Mouse (Mus musculus): Measurements from ENCODE around the gene Chrm3. TPM values are rescaled to one million over a fixed set of nuclear protein-coding genes. Genes with fewer than 3 reads are reported as not detected.
"Not testable (repeated sequence)": the region's sequence is repeated elsewhere in the genome, so short reads cannot be mapped to it uniquely, and the experiment has no call there.

The Chrm3 gene
- 0.13 and 0.32 TPM in 2 replicates for polyA plus RNA-seq (2014; fragmentation: Nextera tagmentation; extraction: Ambion mirVana)

DNA sequence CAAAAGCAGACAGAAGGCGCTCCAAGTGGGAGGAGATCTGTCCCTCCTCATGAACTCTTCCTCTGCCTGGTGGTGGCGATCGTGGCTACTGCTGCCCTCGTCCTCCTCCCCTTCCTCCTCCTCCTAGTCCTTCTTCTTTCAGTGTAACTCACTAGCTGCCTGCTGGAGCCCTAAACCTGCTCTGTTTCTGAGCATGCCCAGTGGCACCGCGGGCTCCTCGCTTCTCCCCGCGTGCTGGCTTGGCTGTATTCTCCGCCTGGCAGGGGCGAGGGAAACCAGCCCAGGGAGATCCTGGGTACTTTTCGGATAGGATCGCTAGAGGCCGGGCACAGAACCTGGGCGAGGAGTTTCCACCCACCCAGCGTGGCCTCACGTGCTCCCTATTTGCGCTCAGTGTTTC lies at the start of gene Chrm3:
Gene Chrm3 (minus strand): TSS at position 71 of the 400 bp plus-strand sequence.
- peak; percentile 80 for DNase-seq (ENCODE audit: low spot score)
- Histone ChIP-seq H3K36me3 (ENCODE audit: control insufficient read depth, insufficient read depth, low read length) (no peaks in the 10 kb centered on the region), H3K4me2 (ENCODE audit: low read depth, low read length, severe bottlenecking) (peak within 1 kb of the TSS; percentile 96), H3K27me3 (ENCODE audit: control insufficient read depth, insufficient read depth, low read length) (peaks cover 25% of the 10 kb centered on the region), H3K4me1 (replicated peaks; ENCODE audit: control insufficient read depth, insufficient read depth, low read length) (peaks cover 2% of the 10 kb centered on the region; the same call in 1 of the 2 replicates), H3K4me3 (ENCODE audit: low read depth, low read length) (peak within 1 kb of the TSS; percentile 50), H3K9me3 (ENCODE audit: control insufficient read depth, low read length) (no peaks in the 10 kb centered on the region), H3K27ac (ENCODE audit: low read depth, low read length) (no peak within 1 kb of the TSS), H3K9ac (ENCODE audit: low read length) (peak within 1 kb of the TSS; percentile 43)
- WGBS = 3% methylated on average over 18 of the region's 18 CpGs
- peak; percentile 90 for ATAC-seq (replicated peaks; ENCODE audit: low FRiP score)

DNA sequence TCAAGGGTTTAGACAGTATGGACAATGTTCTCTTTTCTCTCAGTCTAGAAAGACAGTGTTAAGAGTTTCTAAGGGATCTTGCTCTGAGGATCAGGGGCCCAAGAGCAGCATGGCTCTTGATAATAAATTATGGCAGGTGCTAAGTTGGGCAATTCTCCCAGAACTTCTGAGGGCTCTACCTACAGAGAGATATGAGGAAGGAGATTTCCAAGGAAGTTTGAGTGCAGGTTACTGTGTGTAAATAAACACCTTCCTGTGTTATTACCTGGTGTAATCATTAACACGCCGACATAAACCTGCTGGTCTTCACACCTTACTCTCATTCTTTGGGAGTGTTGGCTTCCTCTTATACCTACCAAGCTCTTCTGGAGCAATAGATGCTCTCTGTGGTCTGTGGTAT lies 33.7 kb upstream of the Chrm3 start:
- no peaks in the 10 kb centered on the region for H3K9me3 ChIP-seq (ENCODE audit: control insufficient read depth, low read length)
- H3K27ac ChIP-seq (ENCODE audit: low read depth, low read length) = no peak overlapping the region
- H3K9ac ChIP-seq (ENCODE audit: low read length) = no peak overlapping the region
- no peaks in the 10 kb centered on the region for H3K36me3 ChIP-seq (ENCODE audit: control insufficient read depth, insufficient read depth, low read length)
- no peaks in the 10 kb centered on the region for H3K27me3 ChIP-seq (ENCODE audit: control insufficient read depth, insufficient read depth, low read length)
- H3K4me1 ChIP-seq (replicated peaks; ENCODE audit: control insufficient read depth, insufficient read depth, low read length) = no peaks in the 10 kb centered on the region
- 94% methylated on average over 2 of the region's 2 CpGs for WGBS
- no peak overlapping the region for H3K4me2 ChIP-seq (ENCODE audit: low read depth, low read length, severe bottlenecking)
- H3K4me3 ChIP-seq (ENCODE audit: low read depth, low read length) = no peak overlapping the region
- no peak for DNase-seq (ENCODE audit: low spot score)
- ATAC-seq (replicated peaks; ENCODE audit: low FRiP score) = no peak

DNA sequence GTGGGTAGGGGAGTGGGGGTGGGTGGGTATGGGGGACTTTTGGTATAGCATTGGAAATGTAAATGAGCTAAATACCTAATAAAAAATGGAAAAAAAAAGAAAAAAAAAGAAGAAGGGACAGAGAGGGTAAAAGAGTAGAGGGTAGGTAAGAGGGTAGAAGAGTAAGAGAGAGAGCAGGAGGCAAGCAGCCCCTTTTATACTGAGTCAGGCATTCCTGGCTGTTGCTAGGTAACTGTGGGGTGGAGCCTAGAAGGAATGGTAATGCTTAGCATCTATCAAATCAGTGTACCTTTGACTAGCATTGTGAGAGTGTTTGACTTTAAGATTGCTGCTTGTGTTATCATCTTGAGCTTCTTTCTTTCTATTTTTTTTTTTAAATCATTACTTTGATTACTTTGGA lies 14.8 kb upstream of the Chrm3 start:
- ATAC-seq (replicated peaks; ENCODE audit: low FRiP score); H3K27ac ChIP-seq (ENCODE audit: low read depth, low read length); H3K4me3 ChIP-seq (ENCODE audit: low read depth, low read length); DNase-seq (ENCODE audit: low spot score); H3K9me3 ChIP-seq (ENCODE audit: control insufficient read depth, low read length); H3K36me3 ChIP-seq (ENCODE audit: control insufficient read depth, insufficient read depth, low read length); H3K27me3 ChIP-seq (ENCODE audit: control insufficient read depth, insufficient read depth, low read length); H3K9ac ChIP-seq (ENCODE audit: low read length); H3K4me2 ChIP-seq (ENCODE audit: low read depth, low read length, severe bottlenecking); H3K4me1 ChIP-seq (replicated peaks; ENCODE audit: control insufficient read depth, insufficient read depth, low read length): not testable (repeated sequence)

DNA sequence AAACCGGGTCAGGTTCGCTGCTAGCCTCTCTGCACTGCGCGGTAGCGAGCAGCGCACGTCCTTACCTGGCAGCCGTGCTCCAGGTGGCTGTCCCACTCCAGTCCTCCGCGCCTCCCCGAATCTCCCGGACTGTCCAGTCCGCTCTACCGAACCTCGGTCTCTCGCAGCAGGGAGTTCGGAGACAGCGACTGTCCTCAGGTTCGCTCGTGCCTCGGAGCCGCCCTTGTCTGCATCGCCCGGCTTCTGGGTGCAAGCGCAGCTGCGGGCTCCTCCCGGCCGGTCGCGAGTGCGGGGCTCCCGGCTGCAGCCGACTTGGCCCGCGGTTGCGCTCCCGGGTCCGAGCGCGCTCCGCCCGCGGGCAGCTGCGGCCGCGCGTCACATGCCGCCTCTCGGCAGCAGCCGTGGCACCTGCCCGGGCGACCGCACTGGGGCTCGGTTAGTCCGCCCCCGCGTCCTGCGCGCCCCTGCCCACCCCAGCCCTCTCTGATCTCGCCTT lies 400 bp downstream of the Chrm3 start:
- H3K9me3 ChIP-seq (ENCODE audit: control insufficient read depth, low read length) = no peaks in the 10 kb centered on the region
- peak; percentile 69 for ATAC-seq (replicated peaks; ENCODE audit: low FRiP score)
- H3K27ac ChIP-seq (ENCODE audit: low read depth, low read length) = no peak overlapping the region
- WGBS = under 1% methylated on average over 59 of the region's 60 CpGs
- peak overlapping the region; percentile 96 for H3K4me2 ChIP-seq (ENCODE audit: low read depth, low read length, severe bottlenecking)
- peak overlapping the region; percentile 43 for H3K9ac ChIP-seq (ENCODE audit: low read length)
- H3K4me1 ChIP-seq (replicated peaks; ENCODE audit: control insufficient read depth, insufficient read depth, low read length) = peaks cover 2% of the 10 kb centered on the region; the same call in 1 of the 2 replicates
- H3K27me3 ChIP-seq (ENCODE audit: control insufficient read depth, insufficient read depth, low read length) = peaks cover 25% of the 10 kb centered on the region
- H3K36me3 ChIP-seq (ENCODE audit: control insufficient read depth, insufficient read depth, low read length) = no peaks in the 10 kb centered on the region
- peak; percentile 74 for DNase-seq (ENCODE audit: low spot score)
- peak overlapping the region; percentile 50 for H3K4me3 ChIP-seq (ENCODE audit: low read depth, low read length)

DNA sequence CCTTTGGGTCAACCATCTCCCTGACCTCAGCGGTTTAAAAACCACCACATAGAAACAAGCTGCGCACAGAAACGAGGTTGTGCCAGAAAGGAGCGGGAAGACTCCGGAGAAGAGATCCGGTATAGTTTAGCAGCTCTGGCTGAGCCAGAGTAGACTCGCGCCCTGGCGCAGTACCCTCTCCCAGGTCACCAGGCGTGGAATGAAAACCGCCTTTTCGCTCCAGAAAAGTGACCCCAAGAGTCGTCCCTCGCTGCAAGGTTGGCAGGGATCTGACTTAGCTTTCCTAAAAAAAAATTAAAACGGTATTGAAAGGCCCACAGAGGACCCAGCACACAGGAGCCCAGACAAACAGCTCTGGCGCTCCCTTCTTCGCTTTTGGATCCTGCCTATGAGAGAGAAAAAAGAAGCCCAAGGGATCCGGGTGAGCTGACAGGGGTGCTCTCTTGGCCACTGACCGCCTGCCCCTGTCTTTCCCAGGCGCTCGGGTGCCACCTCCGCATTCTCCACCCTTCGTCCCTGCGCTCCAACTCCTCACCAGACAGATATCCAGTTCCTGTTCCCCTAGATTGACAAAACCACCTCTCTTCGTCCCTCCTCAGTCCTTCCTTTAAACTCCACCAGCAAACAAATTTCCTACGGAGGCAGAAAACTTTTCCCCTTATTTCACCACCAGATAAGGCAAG lies 990 bp downstream of the Chrm3 start:
- WGBS = 1% methylated on average over 26 of the region's 26 CpGs
- ATAC-seq (replicated peaks; ENCODE audit: low FRiP score) (no peak), DNase-seq (ENCODE audit: low spot score) (peak; percentile 60)

DNA sequence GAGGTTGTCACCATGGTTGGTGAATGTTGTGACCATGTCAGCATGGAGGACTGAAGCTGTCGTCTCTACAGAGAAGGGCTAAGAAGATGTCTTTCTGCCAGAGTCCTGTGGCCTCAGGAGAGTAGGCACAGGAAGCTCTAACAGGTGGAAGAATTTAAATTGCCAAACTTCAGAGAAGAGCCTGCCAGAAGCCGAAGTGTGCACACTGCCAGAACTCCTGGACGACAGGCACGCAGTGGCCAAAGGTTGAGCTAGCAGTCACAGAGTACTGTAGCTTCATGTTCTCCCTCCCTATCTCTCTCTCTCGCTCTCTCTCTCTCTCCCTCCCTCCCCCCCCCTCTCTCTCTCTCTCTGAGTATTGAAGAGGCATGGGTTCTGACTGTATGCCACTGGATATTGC lies 4.9 kb downstream of the Chrm3 start:
- DNase-seq (ENCODE audit: low spot score) (no peak), ATAC-seq (replicated peaks; ENCODE audit: low FRiP score) (no peak)

More for the DNA sequence above, 990 bp downstream of the Chrm3 start:
- no peaks in the 10 kb centered on the region for H3K9me3 ChIP-seq (ENCODE audit: control insufficient read depth, low read length)
- H3K27me3 ChIP-seq (ENCODE audit: control insufficient read depth, insufficient read depth, low read length) = peaks cover 25% of the 10 kb centered on the region
- peak overlapping the region; percentile 96 for H3K4me2 ChIP-seq (ENCODE audit: low read depth, low read length, severe bottlenecking)
- peak overlapping the region; percentile 43 for H3K9ac ChIP-seq (ENCODE audit: low read length)
- H3K4me3 ChIP-seq (ENCODE audit: low read depth, low read length) = peak overlapping the region; percentile 50
- no peaks in the 10 kb centered on the region for H3K36me3 ChIP-seq (ENCODE audit: control insufficient read depth, insufficient read depth, low read length)
- no peak overlapping the region for H3K27ac ChIP-seq (ENCODE audit: low read depth, low read length)
- peaks cover 2% of the 10 kb centered on the region; the same call in 1 of the 2 replicates for H3K4me1 ChIP-seq (replicated peaks; ENCODE audit: control insufficient read depth, insufficient read depth, low read length)

GRCm38 (mm10) chr13:10354885-10355575 lies 5.6 kb downstream of the Chrm3 start:
- no peak overlapping the region for H3K4me3 ChIP-seq (ENCODE audit: low read depth, low read length)
- H3K4me1 ChIP-seq (replicated peaks; ENCODE audit: control insufficient read depth, insufficient read depth, low read length) = peaks cover under 1% of the 10 kb centered on the region; the same call in 1 of the 2 replicates
- DNase-seq (ENCODE audit: low spot score) = no peak
- H3K27me3 ChIP-seq (ENCODE audit: control insufficient read depth, insufficient read depth, low read length) = peaks cover 16% of the 10 kb centered on the region
- no peaks in the 10 kb centered on the region for H3K9me3 ChIP-seq (ENCODE audit: control insufficient read depth, low read length)
- WGBS = 74% methylated on average over 2 of the region's 2 CpGs
- no peak overlapping the region for H3K4me2 ChIP-seq (ENCODE audit: low read depth, low read length, severe bottlenecking)
- no peak overlapping the region for H3K9ac ChIP-seq (ENCODE audit: low read length)
- ATAC-seq (replicated peaks; ENCODE audit: low FRiP score) = no peak
- H3K36me3 ChIP-seq (ENCODE audit: control insufficient read depth, insufficient read depth, low read length) = no peaks in the 10 kb centered on the region
- no peak overlapping the region for H3K27ac ChIP-seq (ENCODE audit: low read depth, low read length)

More for the DNA sequence above, 4.9 kb downstream of the Chrm3 start:
- H3K36me3 ChIP-seq (ENCODE audit: control insufficient read depth, insufficient read depth, low read length) = no peaks in the 10 kb centered on the region
- H3K27ac ChIP-seq (ENCODE audit: low read depth, low read length) = no peak overlapping the region
- H3K9me3 ChIP-seq (ENCODE audit: control insufficient read depth, low read length) = no peaks in the 10 kb centered on the region
- WGBS = 87% methylated on average over 5 of the region's 5 CpGs
- peaks cover 20% of the 10 kb centered on the region for H3K27me3 ChIP-seq (ENCODE audit: control insufficient read depth, insufficient read depth, low read length)
- H3K4me1 ChIP-seq (replicated peaks; ENCODE audit: control insufficient read depth, insufficient read depth, low read length) = peaks cover 2% of the 10 kb centered on the region; the same call in 1 of the 2 replicates
- H3K4me3 ChIP-seq (ENCODE audit: low read depth, low read length) = no peak overlapping the region
- no peak overlapping the region for H3K9ac ChIP-seq (ENCODE audit: low read length)
- no peak overlapping the region for H3K4me2 ChIP-seq (ENCODE audit: low read depth, low read length, severe bottlenecking)

- Histone ChIP-seq H3K4me1 (replicated peaks; ENCODE audit: control insufficient read depth, insufficient read depth, low read length) (no peaks in the 10 kb centered on the region), H3K9me3 (ENCODE audit: control insufficient read depth, low read length) (no peaks in the 10 kb centered on the region), H3K4me3 (ENCODE audit: low read depth, low read length) (no peak overlapping the region), H3K27ac (ENCODE audit: low read depth, low read length) (no peak overlapping the region), H3K36me3 (ENCODE audit: control insufficient read depth, insufficient read depth, low read length) (no peaks in the 10 kb centered on the region), H3K27me3 (ENCODE audit: control insufficient read depth, insufficient read depth, low read length) (no peaks in the 10 kb centered on the region), H3K4me2 (ENCODE audit: low read depth, low read length, severe bottlenecking) (no peak overlapping the region), H3K9ac (ENCODE audit: low read length) (no peak overlapping the region)
- ATAC-seq (replicated peaks; ENCODE audit: low FRiP score) (no peak), DNase-seq (ENCODE audit: low spot score) (no peak)
- 86% methylated on average over 1 of the region's 1 CpGs for WGBS
Measured at GRCm38 (mm10) chr13:10352141-10352540, 8.5 kb downstream of the Chrm3 start.
